Mouse (Mus musculus): ENCODE measurements around the gene Ppp1r15a.

DNA sequence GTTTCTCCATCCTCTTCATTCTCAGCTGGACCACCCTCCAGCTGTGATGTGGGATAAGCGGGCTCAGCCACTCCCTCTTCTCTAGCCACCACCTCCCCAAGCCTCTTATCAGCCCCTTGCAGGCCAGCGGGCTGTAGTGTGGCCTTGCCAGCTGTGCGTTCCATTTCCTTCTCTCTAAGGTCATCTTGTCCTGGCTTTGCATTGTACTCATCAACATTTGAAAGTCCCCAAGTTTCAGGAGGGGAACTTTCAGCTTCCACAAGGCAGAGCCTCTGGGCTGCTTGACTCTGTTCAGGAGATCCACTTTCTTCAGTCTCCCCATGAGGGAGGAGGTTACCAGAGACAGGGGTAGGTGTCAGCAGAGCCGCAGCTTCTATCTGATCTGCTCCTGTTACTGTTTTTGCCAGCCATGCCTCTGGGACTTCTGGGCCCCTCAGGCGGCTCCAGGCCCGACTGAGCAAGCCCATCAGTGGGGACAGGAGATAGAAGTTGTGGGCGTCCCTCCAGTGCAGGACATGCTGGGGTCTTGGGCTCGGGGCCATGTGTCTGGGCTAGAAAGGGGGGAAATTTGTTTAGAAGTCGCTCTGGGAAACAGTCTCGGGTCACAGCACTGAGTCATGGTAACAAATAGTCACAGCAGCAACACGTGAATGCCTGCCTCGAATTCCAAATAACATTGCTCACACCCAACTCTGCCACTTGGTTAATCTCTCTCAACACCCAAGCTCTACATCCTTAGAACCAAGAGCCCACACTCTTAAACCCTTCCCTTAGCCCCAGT lies 1.0 kb downstream of the Ppp1r15a start:
- TF ChIP-seq CTCF (IDR thresholded peaks at IDR 0.05; ENCODE audit: control insufficient read depth, insufficient read depth, low read length) = no peak
- peak; percentile 72 for TF ChIP-seq POLR2A (IDR thresholded peaks at IDR 0.05; ENCODE audit: borderline replicate concordance, control insufficient read depth, low read depth, low read length)
